Mouse (Mus musculus): ENCODE data around the gene Trim44. TPM values are rescaled to one million over a fixed set of nuclear protein-coding genes. Genes with fewer than 3 reads are reported as not detected.

Trim44 gene
- polyA plus RNA-seq, 1 experiment from 2014 or later, result 23.7 TPM

- no peaks in the 10 kb centered on the region for H3K27me3 ChIP-seq (replicated peaks; ENCODE audit: low read depth, poor library complexity, severe bottlenecking)
- H3K4me3 ChIP-seq, result peak overlapping the region; percentile 75
- under 1% methylated on average over 94 of the region's 94 CpGs for WGBS
- no peaks in the 10 kb centered on the region for H3K9me3 ChIP-seq
- peaks cover 5% of the 10 kb centered on the region; the same call in 1 of the 2 replicates for H3K36me3 ChIP-seq (replicated peaks)
- peak; percentile 82 for DNase-seq (ENCODE audit: low spot score)
- H3K4me1 ChIP-seq, result peaks cover 23% of the 10 kb centered on the region
- H3K27ac ChIP-seq (replicated peaks), result peak overlapping the region; percentile 97
Measured at GRCm38 (mm10) chr2:102400605-102401351, 6.8 kb downstream of the Trim44 start.

- DNase-seq (ENCODE audit: low spot score), result no peak
- 39% methylated on average over 48 of the region's 48 CpGs for WGBS
Measured at GRCm38 (mm10) chr2:102399864-102400604, 7.6 kb downstream of the Trim44 start.

GRCm38 (mm10) chr2:102396493-102396892, 11.1 kb downstream of the Trim44 start:
- 89% methylated on average over 1 of the region's 1 CpGs for whole genome bisulfite sequencing

More at GRCm38 (mm10) chr2:102399864-102400604, 7.6 kb downstream of the Trim44 start:
- no peaks in the 10 kb centered on the region for H3K9me3 ChIP-seq
- peak overlapping the region; percentile 75 for H3K4me3 ChIP-seq
- peak overlapping the region; percentile 97 for H3K27ac ChIP-seq (replicated peaks)
- H3K4me1 ChIP-seq, result peaks cover 23% of the 10 kb centered on the region
- peaks cover 5% of the 10 kb centered on the region; the same call in 1 of the 2 replicates for H3K36me3 ChIP-seq (replicated peaks)
- H3K27me3 ChIP-seq (replicated peaks; ENCODE audit: low read depth, poor library complexity, severe bottlenecking), result no peaks in the 10 kb centered on the region

GRCm38 (mm10) chr2:102393457-102393856, 14.2 kb downstream of the Trim44 start:
- Histone ChIP-seq H3K4me3 (no peak overlapping the region), H3K36me3 (replicated peaks) (peaks cover 14% of the 10 kb centered on the region), H3K4me1 (no peaks in the 10 kb centered on the region), H3K9me3 (peaks cover 3% of the 10 kb centered on the region; the same call in 1 of the 2 replicates), H3K27ac (replicated peaks) (no peak overlapping the region), H3K27me3 (replicated peaks; ENCODE audit: low read depth, poor library complexity, severe bottlenecking) (no peaks in the 10 kb centered on the region)
- 88% methylated on average over 1 of the region's 1 CpGs for WGBS
- DNase-seq (ENCODE audit: low spot score), result no peak

More at GRCm38 (mm10) chr2:102396493-102396892, 11.1 kb downstream of the Trim44 start:
- H3K27me3 ChIP-seq (replicated peaks; ENCODE audit: low read depth, poor library complexity, severe bottlenecking), result no peaks in the 10 kb centered on the region
- H3K4me3 ChIP-seq, result no peak overlapping the region
- H3K36me3 ChIP-seq (replicated peaks), result peaks cover 14% of the 10 kb centered on the region
- H3K4me1 ChIP-seq, result peaks cover 23% of the 10 kb centered on the region
- no peak for DNase-seq (ENCODE audit: low spot score)
- H3K9me3 ChIP-seq, result no peaks in the 10 kb centered on the region
- H3K27ac ChIP-seq (replicated peaks), result no peak overlapping the region

- Histone ChIP-seq H3K4me3 (no peak overlapping the region), H3K36me3 (replicated peaks) (peaks cover 12% of the 10 kb centered on the region), H3K9me3 (peaks cover 7% of the 10 kb centered on the region; the same call in 1 of the 2 replicates)
Measured at GRCm38 (mm10) chr2:102385328-102385902, 22.2 kb downstream of the Trim44 start.

GRCm38 (mm10) chr2:102384496-102384895, 23.1 kb downstream of the Trim44 start:
- Histone ChIP-seq H3K27me3 (replicated peaks; ENCODE audit: low read depth, poor library complexity, severe bottlenecking) (no peaks in the 10 kb centered on the region), H3K4me3 (no peak overlapping the region), H3K36me3 (replicated peaks) (peaks cover 15% of the 10 kb centered on the region), H3K9me3 (peaks cover 7% of the 10 kb centered on the region; the same call in 1 of the 2 replicates), H3K27ac (replicated peaks) (no peak overlapping the region; the same call in 1 of the 2 replicates), H3K4me1 (peaks cover 33% of the 10 kb centered on the region)
- WGBS, result 61% methylated on average over 1 of the region's 1 CpGs
- DNase-seq (ENCODE audit: low spot score), result no peak

More at GRCm38 (mm10) chr2:102385328-102385902, 22.2 kb downstream of the Trim44 start:
- no peak overlapping the region for H3K27ac ChIP-seq (replicated peaks)
- no peak for DNase-seq (ENCODE audit: low spot score)
- H3K27me3 ChIP-seq (replicated peaks; ENCODE audit: low read depth, poor library complexity, severe bottlenecking), result no peaks in the 10 kb centered on the region
- peaks cover 33% of the 10 kb centered on the region for H3K4me1 ChIP-seq

GRCm38 (mm10) chr2:102384057-102384456, 23.6 kb downstream of the Trim44 start:
- WGBS, result 49% methylated on average over 2 of the region's 2 CpGs
- no peak overlapping the region; the same call in 1 of the 2 replicates for H3K27ac ChIP-seq (replicated peaks)
- DNase-seq (ENCODE audit: low spot score), result no peak
- H3K9me3 ChIP-seq, result peaks cover 7% of the 10 kb centered on the region; the same call in 1 of the 2 replicates
- no peak overlapping the region for H3K4me3 ChIP-seq
- no peaks in the 10 kb centered on the region for H3K27me3 ChIP-seq (replicated peaks; ENCODE audit: low read depth, poor library complexity, severe bottlenecking)
- H3K4me1 ChIP-seq, result peaks cover 33% of the 10 kb centered on the region
- peaks cover 14% of the 10 kb centered on the region for H3K36me3 ChIP-seq (replicated peaks)

GRCm38 (mm10) chr2:102383069-102383834, 24.4 kb downstream of the Trim44 start:
- H3K9me3 ChIP-seq, result 0 out of 2 replicates have a peak, but pooled peaks cover 3% of the 10 kb centered on the region
- peaks cover 33% of the 10 kb centered on the region for H3K4me1 ChIP-seq
- 57% methylated on average over 3 of the region's 3 CpGs for WGBS
- no peak overlapping the region for H3K4me3 ChIP-seq
- no peak for DNase-seq (ENCODE audit: low spot score)
- no peaks in the 10 kb centered on the region for H3K27me3 ChIP-seq (replicated peaks; ENCODE audit: low read depth, poor library complexity, severe bottlenecking)
- H3K36me3 ChIP-seq (replicated peaks), result peaks cover 10% of the 10 kb centered on the region
- H3K27ac ChIP-seq (replicated peaks), result no peak overlapping the region

- no peak overlapping the region for H3K27ac ChIP-seq (replicated peaks)
- H3K27me3 ChIP-seq (replicated peaks; ENCODE audit: low read depth, poor library complexity, severe bottlenecking), result no peaks in the 10 kb centered on the region
- DNase-seq (ENCODE audit: low spot score), result no peak
- H3K4me3 ChIP-seq, result no peak overlapping the region
- peaks cover 9% of the 10 kb centered on the region for H3K36me3 ChIP-seq (replicated peaks)
- H3K4me1 ChIP-seq, result peaks cover 33% of the 10 kb centered on the region
- H3K9me3 ChIP-seq, result no peaks in the 10 kb centered on the region
- WGBS, result 77% methylated on average over 3 of the region's 3 CpGs
Measured at GRCm38 (mm10) chr2:102382519-102382918, 25.1 kb downstream of the Trim44 start.

GRCm38 (mm10) chr2:102380581-102380980, 27.0 kb downstream of the Trim44 start:
- Histone ChIP-seq H3K9me3 (no peaks in the 10 kb centered on the region), H3K27ac (replicated peaks) (no peak overlapping the region), H3K4me3 (no peak overlapping the region), H3K36me3 (replicated peaks) (peaks cover 17% of the 10 kb centered on the region), H3K4me1 (peaks cover 33% of the 10 kb centered on the region), H3K27me3 (replicated peaks; ENCODE audit: low read depth, poor library complexity, severe bottlenecking) (no peaks in the 10 kb centered on the region)
- no peak for DNase-seq (ENCODE audit: low spot score)
- 89% methylated on average over 2 of the region's 2 CpGs for WGBS

GRCm38 (mm10) chr2:102378928-102379327, 28.7 kb downstream of the Trim44 start:
- Histone ChIP-seq H3K27ac (replicated peaks) (no peak overlapping the region), H3K9me3 (no peaks in the 10 kb centered on the region), H3K36me3 (replicated peaks) (peaks cover 17% of the 10 kb centered on the region), H3K27me3 (replicated peaks; ENCODE audit: low read depth, poor library complexity, severe bottlenecking) (no peaks in the 10 kb centered on the region), H3K4me3 (no peak overlapping the region), H3K4me1 (peaks cover 24% of the 10 kb centered on the region)
- DNase-seq (ENCODE audit: low spot score), result no peak
- WGBS, result 77% methylated on average over 1 of the region's 1 CpGs

GRCm38 (mm10) chr2:102378381-102378780, 29.2 kb downstream of the Trim44 start:
- Histone ChIP-seq H3K9me3 (no peaks in the 10 kb centered on the region), H3K27me3 (replicated peaks; ENCODE audit: low read depth, poor library complexity, severe bottlenecking) (no peaks in the 10 kb centered on the region), H3K4me1 (peaks cover 18% of the 10 kb centered on the region), H3K36me3 (replicated peaks) (peaks cover 17% of the 10 kb centered on the region), H3K4me3 (no peak overlapping the region), H3K27ac (replicated peaks) (no peak overlapping the region)
- DNase-seq (ENCODE audit: low spot score), result no peak
- 87% methylated on average over 1 of the region's 1 CpGs for WGBS
